Mouse (Mus musculus): ENCODE measurements around the gene Nvl. TPM values are rescaled to one million over a fixed set of nuclear protein-coding genes. Genes with fewer than 3 reads are reported as not detected.

Gene Nvl
- polyA plus RNA-seq (2012; rRNA removed): 6.3 and 6.6 TPM in 2 replicates

- H3K27ac ChIP-seq (ENCODE audit: insufficient read depth, low read depth, low read length): peak within 1 kb of the TSS; percentile 71
- DNase-seq: peak; percentile 96
- H3K36me3 ChIP-seq (ENCODE audit: control insufficient read depth, insufficient read depth, low read length): no peaks in the 10 kb centered on the region; the same call in none of the 2 replicates
- peaks cover 3% of the 10 kb centered on the region; the same call in 1 of the 2 replicates for H3K4me1 ChIP-seq (ENCODE audit: control insufficient read depth, insufficient read depth, low read length)
- no peak for TF ChIP-seq POLR2A (IDR thresholded peaks at IDR 0.05; ENCODE audit: low read depth, low read length)
- no peak for TF ChIP-seq CTCF (conservative IDR thresholded peaks at IDR 0.05; ENCODE audit: insufficient read depth, insufficient read length, low read depth, low read length)
- under 1% methylated on average over 52 of the region's 52 CpGs for WGBS
- H3K4me3 ChIP-seq (ENCODE audit: insufficient read depth, low read depth, low read length): peak within 1 kb of the TSS; percentile 76
- no peaks in the 10 kb centered on the region for H3K27me3 ChIP-seq (replicated peaks; ENCODE audit: control insufficient read depth, insufficient read depth, low read length)
Measured at GRCm38 (mm10) chr1:181143950-181144836, at the start of gene Nvl, which contains the start of gene Cnih4. Gene Nvl (minus strand): TSS chr1:181144204. Gene Cnih4 (plus strand): TSS chr1:181144693.

- Histone ChIP-seq H3K27me3 (replicated peaks; ENCODE audit: control insufficient read depth, insufficient read depth, low read length) (no peaks in the 10 kb centered on the region), H3K27ac (ENCODE audit: insufficient read depth, low read depth, low read length) (no peak overlapping the region), H3K4me3 (ENCODE audit: insufficient read depth, low read depth, low read length) (no peak overlapping the region), H3K36me3 (ENCODE audit: control insufficient read depth, insufficient read depth, low read length) (peaks cover 18% of the 10 kb centered on the region), H3K4me1 (ENCODE audit: control insufficient read depth, insufficient read depth, low read length) (no peaks in the 10 kb centered on the region)
- 90% methylated on average over 4 of the region's 4 CpGs for WGBS
- TF ChIP-seq CTCF (conservative IDR thresholded peaks at IDR 0.05; ENCODE audit: insufficient read depth, insufficient read length, low read depth, low read length) (no peak), POLR2A (IDR thresholded peaks at IDR 0.05; ENCODE audit: low read depth, low read length) (no peak)
- DNase-seq: no peak
Measured at GRCm38 (mm10) chr1:181188925-181189324, 44.9 kb upstream of the Nvl start.

GRCm38 (mm10) chr1:181170210-181170609 lies 26.2 kb upstream of the Nvl start:
- TF ChIP-seq POLR2A (IDR thresholded peaks at IDR 0.05; ENCODE audit: low read depth, low read length) (no peak), CTCF (conservative IDR thresholded peaks at IDR 0.05; ENCODE audit: insufficient read depth, insufficient read length, low read depth, low read length) (no peak)
- peaks cover 2% of the 10 kb centered on the region; the same call in 1 of the 2 replicates for H3K36me3 ChIP-seq (ENCODE audit: control insufficient read depth, insufficient read depth, low read length)
- peak overlapping the region; percentile 28; the same call in 1 of the 2 replicates for H3K4me3 ChIP-seq (ENCODE audit: insufficient read depth, low read depth, low read length)
- no peak for DNase-seq
- no peaks in the 10 kb centered on the region; the same call in 1 of the 2 replicates for H3K4me1 ChIP-seq (ENCODE audit: control insufficient read depth, insufficient read depth, low read length)
- H3K27ac ChIP-seq (ENCODE audit: insufficient read depth, low read depth, low read length): no peak overlapping the region
- H3K27me3 ChIP-seq (replicated peaks; ENCODE audit: control insufficient read depth, insufficient read depth, low read length): no peaks in the 10 kb centered on the region
- WGBS: 74% methylated on average over 8 of the region's 8 CpGs

GRCm38 (mm10) chr1:181168377-181168776 lies 24.4 kb upstream of the Nvl start:
- no peaks in the 10 kb centered on the region; the same call in none of the 2 replicates for H3K36me3 ChIP-seq (ENCODE audit: control insufficient read depth, insufficient read depth, low read length)
- 55% methylated on average over 3 of the region's 3 CpGs for WGBS
- no peak overlapping the region for H3K4me3 ChIP-seq (ENCODE audit: insufficient read depth, low read depth, low read length)
- no peaks in the 10 kb centered on the region for H3K27me3 ChIP-seq (replicated peaks; ENCODE audit: control insufficient read depth, insufficient read depth, low read length)
- H3K27ac ChIP-seq (ENCODE audit: insufficient read depth, low read depth, low read length): no peak overlapping the region
- H3K4me1 ChIP-seq (ENCODE audit: control insufficient read depth, insufficient read depth, low read length): no peaks in the 10 kb centered on the region; the same call in 1 of the 2 replicates
- DNase-seq: no peak
- TF ChIP-seq CTCF (conservative IDR thresholded peaks at IDR 0.05; ENCODE audit: insufficient read depth, insufficient read length, low read depth, low read length) (no peak), POLR2A (IDR thresholded peaks at IDR 0.05; ENCODE audit: low read depth, low read length) (no peak)

GRCm38 (mm10) chr1:181167816-181168215 lies 23.8 kb upstream of the Nvl start:
- Histone ChIP-seq H3K27ac (ENCODE audit: insufficient read depth, low read depth, low read length) (no peak overlapping the region), H3K4me3 (ENCODE audit: insufficient read depth, low read depth, low read length) (no peak overlapping the region), H3K36me3 (ENCODE audit: control insufficient read depth, insufficient read depth, low read length) (no peaks in the 10 kb centered on the region; the same call in none of the 2 replicates), H3K4me1 (ENCODE audit: control insufficient read depth, insufficient read depth, low read length) (no peaks in the 10 kb centered on the region; the same call in 1 of the 2 replicates), H3K27me3 (replicated peaks; ENCODE audit: control insufficient read depth, insufficient read depth, low read length) (no peaks in the 10 kb centered on the region)
- no peak for TF ChIP-seq CTCF (conservative IDR thresholded peaks at IDR 0.05; ENCODE audit: insufficient read depth, insufficient read length, low read depth, low read length)
- no peak for TF ChIP-seq POLR2A (IDR thresholded peaks at IDR 0.05; ENCODE audit: low read depth, low read length)
- no peak for DNase-seq
- 77% methylated on average over 2 of the region's 2 CpGs for WGBS

GRCm38 (mm10) chr1:181151541-181151940 lies 7.5 kb upstream of the Nvl start:
- no peak for DNase-seq
- Histone ChIP-seq H3K4me1 (ENCODE audit: control insufficient read depth, insufficient read depth, low read length) (no peaks in the 10 kb centered on the region; the same call in 1 of the 2 replicates), H3K4me3 (ENCODE audit: insufficient read depth, low read depth, low read length) (no peak overlapping the region), H3K27me3 (replicated peaks; ENCODE audit: control insufficient read depth, insufficient read depth, low read length) (no peaks in the 10 kb centered on the region), H3K27ac (ENCODE audit: insufficient read depth, low read depth, low read length) (no peak overlapping the region), H3K36me3 (ENCODE audit: control insufficient read depth, insufficient read depth, low read length) (no peaks in the 10 kb centered on the region)
- no peak for TF ChIP-seq CTCF (conservative IDR thresholded peaks at IDR 0.05; ENCODE audit: insufficient read depth, insufficient read length, low read depth, low read length)
- WGBS: 24% methylated on average over 5 of the region's 5 CpGs
